Mouse (Mus musculus) skeletal muscle tissue, adult 2 months (tissue): ENCODE measurements around the gene Snapin.

ENCODE experiments used
- DNase-seq: peaks from one replicate; pipeline ENCODE4 v3.0.0-alpha.2; 2012; ENCODE audit warnings: low read depth, low spot score

Gene Snapin

GRCm38 (mm10) chr3:90454931-90455330 lies 35.9 kb downstream of the Snapin start:
- no peak for DNase-seq

- no peak for DNase-seq
Observed at GRCm38 (mm10) chr3:90451396-90452095, 39.3 kb downstream of the Snapin start.

- no peak for DNase-seq
Observed at GRCm38 (mm10) chr3:90450874-90451273, 40.0 kb downstream of the Snapin start.

- DNase-seq: no peak
Observed at GRCm38 (mm10) chr3:90448626-90449025, 42.2 kb downstream of the Snapin start.

GRCm38 (mm10) chr3:90447123-90447494 lies 43.7 kb downstream of the Snapin start:
- no peak for DNase-seq

GRCm38 (mm10) chr3:90446389-90447122 lies 44.3 kb downstream of the Snapin start:
- DNase-seq: peak; percentile 93

GRCm38 (mm10) chr3:90445417-90446200 lies 45.2 kb downstream of the Snapin start:
- DNase-seq: no peak

- DNase-seq: no peak
Observed at GRCm38 (mm10) chr3:90443977-90444376, 46.9 kb downstream of the Snapin start.

GRCm38 (mm10) chr3:90440756-90441155 lies 50.1 kb downstream of the Snapin start:
- no peak for DNase-seq
